Mouse (Mus musculus): Measurements from ENCODE around the gene Gm37240. TPM values are rescaled to one million over a fixed set of nuclear protein-coding genes. Genes with fewer than 3 reads are reported as not detected.

Gene Gm37240
- polyA plus RNA-seq, 1 experiment, result 0.53 TPM

DNA sequence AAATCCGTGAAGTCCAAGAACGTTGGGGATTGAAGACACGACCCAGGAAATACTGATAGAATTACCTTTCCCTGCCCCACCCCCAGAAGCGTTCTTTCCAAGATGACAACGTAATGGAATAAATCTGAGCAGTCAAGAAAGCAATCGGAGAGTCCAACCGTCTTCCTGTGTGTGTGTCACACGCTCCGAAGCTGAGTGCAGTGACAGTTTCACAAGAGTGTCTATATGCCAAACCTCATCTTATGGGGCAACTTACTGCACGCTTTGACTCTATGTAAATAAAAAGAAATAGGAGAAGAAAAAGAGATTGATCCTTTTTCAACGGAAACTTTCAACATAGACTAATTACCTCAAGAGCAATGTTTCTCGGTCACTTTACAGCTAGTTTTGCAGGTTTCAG, 715.2 kb downstream of the Gm37240 start:
- no peak for DNase-seq (ENCODE audit: low read depth)
- no peak for TF ChIP-seq POLR2A (IDR thresholded peaks at IDR 0.05; ENCODE audit: borderline replicate concordance, extremely low read depth, insufficient read depth, insufficient read length, poor library complexity, severe bottlenecking)
- no peak for TF ChIP-seq CTCF (IDR thresholded peaks at IDR 0.05; ENCODE audit: borderline replicate concordance, extremely low read depth, insufficient read depth, insufficient read length)

DNA sequence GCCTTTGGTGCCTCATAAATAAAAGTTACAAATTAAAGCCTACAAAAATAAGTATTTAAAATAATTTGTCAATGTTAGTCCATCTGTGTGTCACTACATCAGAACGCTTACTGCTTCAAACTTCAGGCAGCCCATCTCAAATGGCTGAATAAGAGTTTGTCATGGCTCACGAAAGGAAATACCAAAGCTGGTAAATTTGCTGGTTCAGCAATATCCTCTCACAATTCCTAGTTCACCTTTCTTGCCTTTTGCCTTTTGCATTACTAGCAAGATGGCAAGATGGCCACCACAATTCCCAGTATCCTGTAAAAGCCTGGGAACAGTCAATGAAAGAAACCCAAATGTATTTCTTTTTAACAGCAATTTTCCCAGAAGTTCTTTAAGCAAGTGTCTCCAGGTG, 718.5 kb downstream of the Gm37240 start:
- no peak for TF ChIP-seq POLR2A (IDR thresholded peaks at IDR 0.05; ENCODE audit: borderline replicate concordance, extremely low read depth, insufficient read depth, insufficient read length, poor library complexity, severe bottlenecking)
- TF ChIP-seq CTCF (IDR thresholded peaks at IDR 0.05; ENCODE audit: borderline replicate concordance, extremely low read depth, insufficient read depth, insufficient read length), result no peak
- no peak for DNase-seq (ENCODE audit: low read depth)

DNA sequence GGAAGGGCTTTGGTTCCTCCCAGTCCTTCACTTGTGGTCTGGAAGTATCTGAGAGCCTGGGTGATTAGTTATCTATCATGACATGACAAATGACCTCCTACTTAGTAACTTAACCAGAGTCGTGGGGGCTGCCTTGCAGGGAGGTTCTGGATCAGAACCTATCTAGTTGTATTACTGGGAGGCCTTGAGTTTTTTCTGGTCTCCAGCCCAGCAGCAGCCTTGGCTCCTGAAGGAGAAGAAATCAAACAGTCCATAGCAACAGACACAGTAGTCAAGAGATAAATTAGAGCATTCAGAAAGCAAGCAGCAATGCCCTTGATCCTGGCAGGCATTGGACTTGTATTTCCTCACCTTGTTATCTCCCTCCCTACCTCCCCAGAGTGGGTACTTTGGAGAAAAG, 722.4 kb downstream of the Gm37240 start:
- no peak for DNase-seq (ENCODE audit: low read depth)
- TF ChIP-seq CTCF (IDR thresholded peaks at IDR 0.05; ENCODE audit: borderline replicate concordance, extremely low read depth, insufficient read depth, insufficient read length), result no peak
- no peak for TF ChIP-seq POLR2A (IDR thresholded peaks at IDR 0.05; ENCODE audit: borderline replicate concordance, extremely low read depth, insufficient read depth, insufficient read length, poor library complexity, severe bottlenecking)

DNA sequence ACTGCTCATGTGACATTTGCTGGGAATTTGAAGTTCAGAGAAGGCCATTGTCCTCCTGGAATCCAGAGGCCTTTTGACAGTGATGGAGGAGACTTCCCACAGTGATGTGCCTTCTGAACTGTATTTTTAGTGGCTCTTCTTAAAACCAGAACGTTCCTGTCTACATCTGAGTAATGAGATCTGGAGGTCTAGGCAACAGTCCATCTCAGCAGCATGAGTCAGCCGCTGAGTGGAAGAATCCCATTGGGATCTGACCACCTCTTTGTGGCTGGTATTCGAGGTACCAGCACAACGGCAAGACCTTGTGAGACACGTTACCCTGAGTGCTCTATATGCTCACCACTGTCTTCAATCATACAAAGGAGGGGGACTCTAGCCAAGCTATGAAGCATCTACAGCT, 723.9 kb downstream of the Gm37240 start:
- no peak for DNase-seq (ENCODE audit: low read depth)
- TF ChIP-seq POLR2A (IDR thresholded peaks at IDR 0.05; ENCODE audit: borderline replicate concordance, extremely low read depth, insufficient read depth, insufficient read length, poor library complexity, severe bottlenecking) (no peak), CTCF (IDR thresholded peaks at IDR 0.05; ENCODE audit: borderline replicate concordance, extremely low read depth, insufficient read depth, insufficient read length) (no peak)

- no peak for DNase-seq (ENCODE audit: low read depth)
- no peak for TF ChIP-seq POLR2A (IDR thresholded peaks at IDR 0.05; ENCODE audit: borderline replicate concordance, extremely low read depth, insufficient read depth, insufficient read length, poor library complexity, severe bottlenecking)
- no peak for TF ChIP-seq CTCF (IDR thresholded peaks at IDR 0.05; ENCODE audit: borderline replicate concordance, extremely low read depth, insufficient read depth, insufficient read length)
These were observed 724.9 kb downstream of the Gm37240 start for GRCm38 (mm10) chr3:85162430-85162829.

- no peak for TF ChIP-seq CTCF (IDR thresholded peaks at IDR 0.05; ENCODE audit: borderline replicate concordance, extremely low read depth, insufficient read depth, insufficient read length)
- DNase-seq (ENCODE audit: low read depth), result peak; percentile 42
These were observed 726.5 kb downstream of the Gm37240 start for GRCm38 (mm10) chr3:85160816-85161215.

- DNase-seq (ENCODE audit: low read depth), result peak; percentile 81
- no peak for TF ChIP-seq CTCF (IDR thresholded peaks at IDR 0.05; ENCODE audit: borderline replicate concordance, extremely low read depth, insufficient read depth, insufficient read length)
- no peak for TF ChIP-seq POLR2A (IDR thresholded peaks at IDR 0.05; ENCODE audit: borderline replicate concordance, extremely low read depth, insufficient read depth, insufficient read length, poor library complexity, severe bottlenecking)
These were observed 727.7 kb downstream of the Gm37240 start for GRCm38 (mm10) chr3:85159631-85160030.

DNA sequence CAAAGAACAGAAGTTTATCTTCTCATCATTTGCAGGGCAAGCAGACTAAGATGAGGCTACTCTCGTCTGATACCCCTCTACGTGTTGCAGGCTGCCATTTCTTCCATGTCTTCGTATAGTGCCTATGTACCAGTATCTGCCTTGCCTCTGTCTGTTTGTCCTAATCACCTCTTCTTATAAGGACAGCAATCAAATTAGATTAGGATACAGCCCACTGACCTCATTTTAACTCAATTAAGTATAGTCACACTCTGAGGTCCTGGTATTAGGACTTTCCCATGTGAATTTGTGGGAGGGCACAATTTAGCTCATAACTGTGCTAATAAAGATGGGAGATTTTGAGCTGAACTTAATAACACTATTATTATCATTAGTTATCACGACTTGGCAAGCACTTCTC, 738.5 kb downstream of the Gm37240 start:
- TF ChIP-seq POLR2A (IDR thresholded peaks at IDR 0.05; ENCODE audit: borderline replicate concordance, extremely low read depth, insufficient read depth, insufficient read length, poor library complexity, severe bottlenecking), result no peak
- DNase-seq (ENCODE audit: low read depth), result no peak

- no peak for DNase-seq (ENCODE audit: low read depth)
- TF ChIP-seq POLR2A (IDR thresholded peaks at IDR 0.05; ENCODE audit: borderline replicate concordance, extremely low read depth, insufficient read depth, insufficient read length, poor library complexity, severe bottlenecking) (no peak), CTCF (IDR thresholded peaks at IDR 0.05; ENCODE audit: borderline replicate concordance, extremely low read depth, insufficient read depth, insufficient read length) (no peak)
These were observed 739.2 kb downstream of the Gm37240 start for GRCm38 (mm10) chr3:85148038-85148550.

- DNase-seq (ENCODE audit: low read depth), result peak; percentile 10
- TF ChIP-seq POLR2A (IDR thresholded peaks at IDR 0.05; ENCODE audit: borderline replicate concordance, extremely low read depth, insufficient read depth, insufficient read length, poor library complexity, severe bottlenecking) (no peak), CTCF (IDR thresholded peaks at IDR 0.05; ENCODE audit: borderline replicate concordance, extremely low read depth, insufficient read depth, insufficient read length) (no peak)
These were observed 741.8 kb downstream of the Gm37240 start for GRCm38 (mm10) chr3:85145568-85145967.

DNA sequence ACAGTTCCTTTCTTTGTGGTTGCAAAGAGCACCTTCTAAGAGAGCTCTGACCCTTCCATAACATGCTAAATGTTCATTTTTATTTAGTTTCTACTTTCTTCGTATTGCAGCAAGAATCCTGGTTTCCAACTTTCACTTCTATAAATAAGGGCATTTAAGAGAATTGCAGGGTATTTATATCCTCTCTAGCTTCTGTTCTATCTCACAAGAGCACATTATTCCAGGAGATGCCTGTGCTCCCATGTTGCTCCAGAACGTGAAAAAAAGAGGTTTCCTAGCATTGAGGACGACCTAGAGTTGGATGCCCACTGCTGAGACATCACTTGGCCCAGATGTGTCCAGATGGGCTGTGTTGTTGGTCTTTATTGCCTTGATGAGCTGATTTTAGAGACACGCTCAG, 742.2 kb downstream of the Gm37240 start:
- no peak for DNase-seq (ENCODE audit: low read depth)
- TF ChIP-seq POLR2A (IDR thresholded peaks at IDR 0.05; ENCODE audit: borderline replicate concordance, extremely low read depth, insufficient read depth, insufficient read length, poor library complexity, severe bottlenecking) (no peak), CTCF (IDR thresholded peaks at IDR 0.05; ENCODE audit: borderline replicate concordance, extremely low read depth, insufficient read depth, insufficient read length) (no peak)

GRCm38 (mm10) chr3:85144425-85144824, 742.9 kb downstream of the Gm37240 start:
- no peak for DNase-seq (ENCODE audit: low read depth)
- no peak for TF ChIP-seq CTCF (IDR thresholded peaks at IDR 0.05; ENCODE audit: borderline replicate concordance, extremely low read depth, insufficient read depth, insufficient read length)
- no peak for TF ChIP-seq POLR2A (IDR thresholded peaks at IDR 0.05; ENCODE audit: borderline replicate concordance, extremely low read depth, insufficient read depth, insufficient read length, poor library complexity, severe bottlenecking)

DNA sequence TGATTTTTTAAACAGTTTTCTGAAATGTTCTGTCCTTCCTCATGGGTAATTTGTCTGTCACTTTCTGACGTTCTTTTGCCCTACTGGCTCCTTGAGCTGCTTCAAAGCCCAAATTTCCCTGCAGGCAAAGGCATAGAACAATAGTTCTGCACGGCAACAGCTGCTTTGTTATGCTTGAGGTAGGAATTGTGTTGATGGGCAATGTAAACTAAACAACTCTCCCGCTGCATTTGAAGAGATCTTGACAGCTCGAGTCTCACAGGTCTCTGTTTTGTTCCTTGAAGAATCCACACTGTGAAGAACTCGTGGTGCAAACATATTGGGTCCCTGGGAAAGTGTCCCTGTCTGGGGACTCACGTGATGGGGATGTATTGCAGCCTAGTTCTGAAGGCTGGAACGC, 746.8 kb downstream of the Gm37240 start:
- peak; percentile 33 for DNase-seq (ENCODE audit: low read depth)
- TF ChIP-seq POLR2A (IDR thresholded peaks at IDR 0.05; ENCODE audit: borderline replicate concordance, extremely low read depth, insufficient read depth, insufficient read length, poor library complexity, severe bottlenecking), result no peak
